Mouse (Mus musculus) megakaryocyte, embryonic 14.5 days (primary cell): ENCODE data around the gene Gm28551. TPM values are rescaled to one million over a fixed set of nuclear protein-coding genes. Genes with fewer than 3 reads are reported as not detected.
A peak's percentile ranks its signal among the peaks of the same experiment; 100 is the strongest.
"Not testable (repeated sequence)": the region's sequence is repeated elsewhere in the genome, so short reads cannot be mapped to it uniquely, and the experiment has no call there.

Source experiments
- H3K27me3 ChIP-seq: replicated peaks from 2 replicates; pipeline ENCODE3; 2012; ENCODE audit warnings: inconsistent platforms
- H3K36me3 ChIP-seq: replicated peaks from 2 replicates; pipeline ENCODE3; 2012; ENCODE audit warnings: low read length, inconsistent platforms, mixed read lengths
- H3K4me1 ChIP-seq: 2 replicates; pipeline ENCODE4 v1.6.1; 2012; ENCODE audit warnings: inconsistent platforms
- H3K4me3 ChIP-seq: replicated peaks from 2 replicates; pipeline ENCODE3; 2012; ENCODE audit warnings: moderate library complexity, mild to moderate bottlenecking, inconsistent platforms
- H3K9me3 ChIP-seq: 2 replicates; pipeline ENCODE4 v1.6.1; 2012; ENCODE audit warnings: inconsistent platforms
- FLI1 ChIP-seq: IDR thresholded peaks from 2 replicates; pipeline ENCODE4 v1.6.1; 2012; ENCODE audit warnings: low read length, inconsistent platforms, mixed read lengths
- GATA1 ChIP-seq: IDR thresholded peaks from 3 replicates; pipeline ENCODE4 v1.6.1; 2012; ENCODE audit warnings: mixed read lengths, low read length, inconsistent platforms, borderline replicate concordance
- polyA plus RNA-seq: library from polyadenylated mRNA; stranded (reverse); fragments of >175 nt; gene quantifications from 2 replicates; pipeline ENCODE4 v1.2.3, GENCODE M21; 2012; ENCODE audit warnings: low replicate concordance; ENCODE audit not compliant: insufficient read depth

Gm28551 gene
- not detected in 2 replicates for polyA plus RNA-seq

DNA sequence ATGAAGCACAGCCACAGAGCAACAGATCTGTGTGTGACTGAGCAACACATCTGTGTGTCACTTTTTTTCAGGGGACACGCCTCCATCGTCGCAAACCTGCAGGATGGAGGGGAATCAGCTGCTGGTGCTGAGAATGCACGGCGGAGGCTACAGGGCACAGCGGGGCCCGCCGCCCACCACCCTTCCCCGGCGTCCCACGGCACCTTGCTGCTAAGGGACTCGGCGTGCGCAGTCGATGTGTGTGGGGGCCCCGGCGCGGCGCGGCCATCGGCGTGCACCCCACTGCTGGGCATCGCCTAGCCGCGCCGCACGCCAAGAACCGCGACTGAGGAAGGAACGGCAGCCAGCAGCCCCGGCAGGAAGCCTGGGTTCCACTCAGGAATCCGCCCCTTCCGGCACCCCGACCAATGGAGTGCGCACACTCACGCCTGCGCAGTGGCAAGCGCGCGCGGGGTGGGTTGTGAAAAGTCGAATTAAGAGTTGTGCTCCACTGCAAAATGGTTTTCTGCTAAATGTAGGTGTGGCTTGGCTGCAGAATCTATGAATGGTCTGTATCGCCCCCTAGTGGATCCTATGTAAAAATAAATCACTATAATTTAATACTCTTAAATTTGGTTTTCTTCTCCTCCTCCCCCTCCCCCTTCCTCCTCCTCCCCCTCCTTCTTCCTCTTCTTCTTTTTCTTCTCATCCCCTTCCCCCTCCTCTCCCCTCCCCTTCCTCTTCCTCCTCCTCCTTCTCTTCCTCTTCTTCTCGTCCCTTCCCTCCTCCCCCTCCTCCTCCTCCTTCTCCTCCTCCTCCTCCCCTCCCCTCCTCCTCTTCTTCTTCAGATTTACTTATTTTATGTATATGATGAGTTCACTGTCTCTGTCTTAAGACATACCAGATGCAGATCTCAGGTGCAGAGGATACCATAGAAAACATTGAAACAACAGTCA is at the start of gene Gm28551, which contains the start of the genes Asdurf and Asnsd1:
TSS of gene Gm28551 (minus strand) at position 341 of the 935 bp plus-strand sequence.
TSS of gene Asdurf (minus strand) at position 293 of the 935 bp plus-strand sequence.
TSS of gene Asnsd1 (minus strand) at position 426 of the 935 bp plus-strand sequence.
- Histone ChIP-seq H3K9me3 (no peaks in the 10 kb centered on the region), H3K36me3 (peaks cover 25% of the 10 kb centered on the region), H3K4me1 (peaks cover 16% of the 10 kb centered on the region), H3K27me3 (no peaks in the 10 kb centered on the region), H3K4me3 (peak within 1 kb of the TSS; percentile 100)
- TF ChIP-seq FLI1 (no peak), GATA1 (no peak)

DNA sequence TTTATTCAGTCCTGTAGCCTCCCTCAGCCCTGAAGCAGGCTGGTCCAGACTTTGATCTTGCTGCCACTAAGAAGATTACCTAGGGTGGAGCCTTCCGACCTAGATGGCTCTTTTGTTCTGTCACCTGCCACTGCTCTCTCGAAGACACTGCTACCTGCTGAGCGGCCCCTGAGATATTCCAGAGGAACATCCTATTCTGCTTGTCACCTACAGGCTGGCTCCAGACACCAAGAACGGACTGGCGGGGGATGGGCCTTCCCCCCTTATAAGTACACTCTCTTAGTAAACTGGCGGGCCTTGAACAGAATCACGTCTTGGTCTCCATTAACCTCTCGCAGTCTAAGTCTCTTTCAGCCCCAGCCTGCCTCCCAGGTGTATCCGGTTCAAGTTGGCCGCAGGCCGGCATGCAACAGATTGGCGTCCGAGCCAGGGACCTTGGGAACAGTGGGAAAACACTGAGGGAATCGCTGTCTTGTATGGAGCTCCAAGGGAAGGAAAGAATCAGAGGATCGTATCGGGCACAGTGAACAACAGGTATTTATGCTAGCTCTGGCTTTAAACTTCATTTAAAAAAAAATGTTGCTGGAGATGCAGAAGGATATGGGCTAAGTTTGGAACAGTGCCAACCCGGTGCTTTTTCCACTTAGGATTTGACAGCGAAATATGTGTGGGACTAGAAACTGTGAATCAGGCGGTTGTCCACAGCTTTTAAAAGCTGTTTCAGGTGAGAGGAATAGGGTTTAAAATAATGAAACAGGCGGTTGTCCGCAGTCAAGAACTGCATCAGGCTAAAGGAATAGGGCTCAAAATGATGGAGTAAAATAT is 41.7 kb upstream of the Gm28551 start:
- H3K4me3 ChIP-seq, H3K27me3 ChIP-seq, H3K4me1 ChIP-seq, H3K36me3 ChIP-seq: not testable (repeated sequence)
- peaks cover 13% of the 10 kb centered on the region for H3K9me3 ChIP-seq

- Histone ChIP-seq H3K4me3 (no peak overlapping the region), H3K4me1 (no peaks in the 10 kb centered on the region), H3K9me3 (peaks cover 22% of the 10 kb centered on the region), H3K36me3 (no peaks in the 10 kb centered on the region), H3K27me3 (no peaks in the 10 kb centered on the region)
- no peak for TF ChIP-seq FLI1
- TF ChIP-seq GATA1: no peak
These were observed 36.3 kb upstream of the Gm28551 start for GRCm38 (mm10) chr1:53388762-53389161.

- Histone ChIP-seq H3K9me3 (peaks cover 9% of the 10 kb centered on the region), H3K4me1 (no peaks in the 10 kb centered on the region), H3K36me3 (no peaks in the 10 kb centered on the region), H3K4me3 (no peak overlapping the region), H3K27me3 (no peaks in the 10 kb centered on the region)
- no peak for TF ChIP-seq GATA1
- TF ChIP-seq FLI1: no peak
These were observed 31.7 kb upstream of the Gm28551 start for GRCm38 (mm10) chr1:53384085-53384688.

DNA sequence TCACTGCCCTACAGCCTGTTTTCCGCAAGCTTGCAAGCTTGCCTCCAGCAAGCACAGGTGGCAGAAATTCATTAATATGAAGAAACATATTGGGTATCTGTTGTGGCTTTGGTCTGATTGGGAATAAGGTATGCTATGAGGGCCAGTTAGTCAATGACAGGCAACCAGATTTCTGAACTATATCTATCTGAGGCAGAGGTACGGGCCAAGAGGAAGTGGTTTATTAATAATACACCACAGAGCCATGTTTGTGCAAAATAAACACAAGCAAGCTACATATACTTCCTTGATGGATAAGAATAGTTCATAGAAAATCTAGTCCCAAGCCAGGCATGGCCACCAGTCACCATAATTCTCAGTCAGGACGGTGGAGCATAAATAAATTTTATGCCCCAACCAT is 25.3 kb upstream of the Gm28551 start:
- Histone ChIP-seq H3K9me3 (peaks cover 7% of the 10 kb centered on the region; the same call in 1 of the 2 replicates), H3K4me3 (no peak overlapping the region), H3K27me3 (no peaks in the 10 kb centered on the region), H3K36me3 (no peaks in the 10 kb centered on the region), H3K4me1 (no peaks in the 10 kb centered on the region)
- TF ChIP-seq FLI1: no peak
- TF ChIP-seq GATA1: no peak

DNA sequence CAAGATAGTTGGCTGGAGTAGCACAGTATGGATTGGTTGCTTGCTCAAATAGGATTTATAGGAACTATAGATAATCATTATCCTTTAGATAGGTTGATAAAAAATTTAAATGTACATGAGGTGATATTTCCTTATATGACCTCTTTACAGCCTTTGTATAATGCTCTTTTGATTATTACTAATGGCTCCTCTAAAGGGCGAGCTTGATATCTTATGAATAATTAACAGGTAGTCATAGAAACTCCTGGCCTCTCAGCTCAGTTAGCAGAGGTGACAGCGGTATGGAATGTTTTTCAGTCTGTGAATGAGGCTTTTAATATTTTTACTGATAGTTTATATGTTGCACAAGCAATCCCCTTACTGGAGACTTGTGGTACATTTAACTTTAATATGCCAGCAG is 23.5 kb upstream of the Gm28551 start:
- H3K9me3 ChIP-seq: peaks cover 19% of the 10 kb centered on the region
- H3K27me3 ChIP-seq, H3K4me3 ChIP-seq, H3K4me1 ChIP-seq, H3K36me3 ChIP-seq: not testable (repeated sequence)

- Histone ChIP-seq H3K36me3 (no peaks in the 10 kb centered on the region), H3K9me3 (no peaks in the 10 kb centered on the region), H3K4me3 (no peak overlapping the region), H3K4me1 (peaks cover 5% of the 10 kb centered on the region; the same call in 1 of the 2 replicates), H3K27me3 (no peaks in the 10 kb centered on the region)
- TF ChIP-seq GATA1: no peak
- TF ChIP-seq FLI1: no peak
These were observed 6.5 kb upstream of the Gm28551 start for GRCm38 (mm10) chr1:53358988-53359387.

DNA sequence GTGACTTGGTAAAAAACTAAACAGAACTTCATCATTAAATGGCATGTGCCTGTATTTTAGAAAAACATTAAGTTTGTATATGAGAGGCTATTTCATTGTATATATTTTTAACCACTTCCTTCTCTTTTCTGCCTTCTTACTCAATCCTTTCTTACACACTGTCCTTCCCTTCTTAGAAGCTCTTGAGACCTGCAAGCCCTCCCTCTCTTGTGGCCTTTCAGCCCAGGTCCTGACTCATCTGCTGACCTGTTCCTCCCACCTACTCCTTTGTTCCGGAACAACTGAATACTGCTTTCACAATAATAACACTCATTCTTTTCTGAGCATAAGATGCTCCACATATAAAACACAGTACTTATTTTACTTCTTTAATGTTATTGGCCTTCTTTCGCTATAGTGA is 11.4 kb downstream of the Gm28551 start:
- Histone ChIP-seq H3K27me3 (no peaks in the 10 kb centered on the region), H3K4me1 (no peaks in the 10 kb centered on the region), H3K4me3 (no peak overlapping the region), H3K36me3 (peaks cover 51% of the 10 kb centered on the region), H3K9me3 (0 out of 2 replicates have a peak, but pooled peaks cover 6% of the 10 kb centered on the region)
- no peak for TF ChIP-seq GATA1
- TF ChIP-seq FLI1: no peak

- Histone ChIP-seq H3K4me1 (peaks cover 27% of the 10 kb centered on the region), H3K36me3 (peaks cover 17% of the 10 kb centered on the region), H3K9me3 (peaks cover 10% of the 10 kb centered on the region; the same call in 1 of the 2 replicates)
- H3K4me3 ChIP-seq, H3K27me3 ChIP-seq: not testable (repeated sequence)
These were observed 15.1 kb downstream of the Gm28551 start for GRCm38 (mm10) chr1:53337403-53337802.

DNA sequence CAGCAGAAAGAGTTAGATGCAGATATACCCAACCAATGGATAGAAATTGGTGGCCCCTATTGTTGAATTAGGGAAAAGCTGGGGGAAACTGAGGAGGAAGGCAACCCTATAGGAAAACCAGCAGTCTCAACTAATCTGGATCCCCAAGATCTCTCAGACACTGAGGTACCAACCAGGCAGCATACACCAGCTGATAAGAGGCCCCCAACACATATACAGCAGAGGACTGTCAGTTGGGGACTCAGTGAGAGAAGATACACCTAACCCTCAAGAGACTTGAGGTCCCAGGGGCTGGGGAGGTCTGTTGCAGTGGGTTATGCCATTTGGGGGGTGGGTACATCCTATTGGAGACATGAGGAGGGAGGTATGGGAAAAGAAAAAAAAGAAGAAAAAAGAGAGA is 17.0 kb downstream of the Gm28551 start:
- Histone ChIP-seq H3K27me3 (no peaks in the 10 kb centered on the region), H3K36me3 (no peaks in the 10 kb centered on the region), H3K9me3 (peaks cover 4% of the 10 kb centered on the region; the same call in 1 of the 2 replicates), H3K4me3 (no peak overlapping the region), H3K4me1 (peaks cover 32% of the 10 kb centered on the region)
- no peak for TF ChIP-seq GATA1
- no peak for TF ChIP-seq FLI1

DNA sequence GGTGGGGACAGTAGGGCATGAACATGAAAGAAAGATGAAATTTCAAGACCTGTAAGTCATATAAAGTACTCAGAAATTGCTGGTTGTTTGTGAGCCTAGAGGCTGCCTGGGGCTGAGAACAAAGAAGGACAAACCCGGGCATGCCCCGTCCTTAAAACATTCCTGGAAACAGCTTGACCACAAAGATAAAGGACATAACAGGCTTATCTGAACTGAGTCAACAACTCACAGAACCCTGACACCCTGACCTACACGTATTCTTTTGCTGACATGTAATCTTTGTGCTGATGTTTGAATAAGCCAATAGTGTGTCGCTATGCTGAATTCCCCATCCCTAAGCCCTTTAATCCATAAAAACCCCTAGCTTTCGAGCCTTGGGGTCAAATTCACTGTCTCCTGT is 18.9 kb downstream of the Gm28551 start:
- not testable (repeated sequence) for H3K4me3 ChIP-seq, H3K9me3 ChIP-seq, H3K36me3 ChIP-seq, H3K27me3 ChIP-seq
- peaks cover 32% of the 10 kb centered on the region for H3K4me1 ChIP-seq
